Mouse (Mus musculus): Measurements from ENCODE around the gene Cnot1.

Cnot1 gene

DNA sequence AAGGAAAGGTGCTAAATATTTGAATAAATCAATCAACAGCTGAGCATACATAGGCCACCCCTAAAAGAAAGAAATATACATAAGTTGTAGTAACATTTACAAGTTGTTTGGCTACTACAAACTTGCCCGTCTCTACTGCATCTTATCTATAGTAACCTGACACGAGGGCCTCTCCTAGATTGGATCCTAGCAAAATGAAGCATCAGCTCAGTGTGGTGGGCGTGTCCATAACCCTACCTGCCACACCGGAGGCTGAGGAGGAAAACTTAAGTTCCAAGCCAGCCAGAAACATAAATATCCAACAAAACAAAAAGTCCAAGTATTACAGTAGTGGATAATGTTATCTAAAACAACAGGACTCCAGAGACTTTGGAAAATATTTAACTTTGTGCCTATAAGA lies 79.6 kb downstream of the Cnot1 start:
- no peak for DNase-seq (ENCODE audit: low spot score)

DNA sequence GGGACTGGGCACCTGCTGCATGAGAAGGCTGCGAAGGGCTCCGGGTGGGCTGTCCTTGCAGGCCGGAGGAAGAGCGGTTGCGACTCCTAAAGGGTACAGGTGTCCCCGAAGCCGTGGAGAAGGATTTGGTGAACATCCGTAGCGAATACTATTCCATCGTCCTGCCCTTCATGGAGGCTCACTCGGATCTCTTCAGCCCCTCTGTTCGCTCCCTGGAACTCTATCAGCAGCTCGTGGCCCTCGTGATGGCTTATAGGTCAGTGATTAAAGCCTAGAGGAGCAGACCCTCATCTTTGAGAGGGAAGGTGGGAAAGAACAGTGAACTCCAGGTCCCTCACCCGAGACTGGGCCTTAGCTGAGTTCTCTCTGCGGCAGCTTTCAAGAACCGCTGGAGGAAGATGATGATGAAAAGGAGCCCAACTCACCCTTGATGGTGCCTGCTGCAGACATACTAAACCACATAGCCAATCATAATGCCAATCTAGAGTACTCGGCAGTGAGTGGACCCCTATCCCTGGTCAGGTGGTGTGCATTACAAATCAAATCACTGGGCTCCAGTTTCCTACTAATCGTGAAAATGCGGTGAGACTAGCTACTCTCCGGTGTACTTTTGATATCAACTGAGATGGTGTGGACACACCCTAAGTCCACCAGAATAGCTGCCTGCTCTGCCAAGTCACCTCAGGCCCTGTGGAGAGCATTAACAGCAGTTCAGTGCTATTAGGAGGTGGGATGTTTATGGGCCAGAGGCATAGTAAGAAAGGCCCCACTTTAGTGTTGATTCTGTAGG lies 90.5 kb downstream of the Cnot1 start:
- DNase-seq (ENCODE audit: low spot score): no peak

DNA sequence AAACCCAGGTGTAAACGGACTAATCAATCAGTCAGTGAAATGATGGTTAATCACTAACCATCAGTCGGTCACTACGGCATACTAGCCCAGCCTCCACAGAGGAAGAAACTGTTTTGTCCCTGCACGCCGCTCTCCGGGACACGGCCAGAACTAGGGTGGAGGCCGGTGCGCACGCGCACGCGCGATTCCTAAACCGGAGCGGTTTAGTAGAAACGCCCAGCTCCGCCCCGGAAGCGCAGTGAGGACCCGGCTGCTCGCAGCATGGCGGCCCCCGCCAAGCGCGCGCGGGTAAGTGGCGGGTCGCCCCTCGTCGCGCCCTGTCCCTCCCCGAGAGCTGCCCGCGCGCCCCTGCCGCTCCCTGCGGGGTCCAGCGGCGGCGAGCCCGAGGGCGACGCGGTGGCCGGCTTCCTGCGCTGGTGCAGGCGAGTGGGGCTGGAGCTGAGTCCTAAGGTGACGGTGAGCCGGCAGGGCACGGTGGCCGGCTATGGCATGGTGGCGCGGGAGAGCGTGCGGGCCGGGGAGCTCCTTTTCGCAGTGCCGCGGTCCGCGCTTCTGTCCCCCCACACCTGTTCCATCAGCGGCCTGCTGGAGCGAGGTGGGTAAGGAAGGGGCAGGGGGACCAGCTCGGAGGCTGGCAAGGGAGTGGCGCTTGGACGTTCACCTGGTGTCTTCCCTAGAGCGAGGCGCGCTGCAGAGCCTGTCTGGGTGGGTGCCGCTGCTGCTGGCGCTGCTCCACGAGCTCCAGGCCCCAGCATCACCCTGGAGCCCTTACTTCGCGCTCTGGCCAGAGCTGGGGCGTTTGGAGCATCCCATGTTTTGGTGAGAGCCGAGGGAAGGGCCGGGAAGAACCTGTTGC lies 91.4 kb downstream of the Cnot1 start, which contains the start of gene Setd6:
Gene Setd6 (plus strand): TSS at position 206 of the 856 bp plus-strand sequence.
- peak; percentile 56 for DNase-seq (ENCODE audit: low spot score)

DNA sequence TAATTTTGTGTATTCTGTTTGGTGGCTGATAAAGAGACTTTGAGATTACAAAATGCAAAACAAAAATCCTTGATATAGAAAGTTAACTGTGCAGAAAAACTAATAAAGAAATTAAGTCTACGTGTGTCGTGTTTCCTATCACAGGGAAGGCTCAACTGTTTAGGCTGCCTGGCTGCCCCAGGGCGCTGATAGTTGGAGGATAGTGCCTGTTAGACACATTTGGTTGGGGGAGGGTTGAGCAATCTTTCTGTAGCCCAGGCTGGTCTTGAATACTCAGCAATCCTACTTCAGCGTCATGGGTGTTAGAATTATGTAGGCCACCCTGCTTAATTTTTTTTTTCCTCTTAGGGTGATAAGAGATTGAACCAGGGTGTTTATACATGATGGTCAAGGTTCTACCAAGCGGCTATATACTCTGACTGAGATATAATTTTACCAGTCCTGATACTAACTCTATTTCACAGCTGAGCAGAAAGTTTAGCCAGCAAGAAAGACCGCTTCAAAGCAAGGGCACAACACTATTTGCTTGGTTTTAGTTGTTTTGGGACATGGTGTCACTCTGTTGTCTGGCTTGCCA lies 92.3 kb downstream of the Cnot1 start:
- no peak for DNase-seq (ENCODE audit: low spot score)

DNA sequence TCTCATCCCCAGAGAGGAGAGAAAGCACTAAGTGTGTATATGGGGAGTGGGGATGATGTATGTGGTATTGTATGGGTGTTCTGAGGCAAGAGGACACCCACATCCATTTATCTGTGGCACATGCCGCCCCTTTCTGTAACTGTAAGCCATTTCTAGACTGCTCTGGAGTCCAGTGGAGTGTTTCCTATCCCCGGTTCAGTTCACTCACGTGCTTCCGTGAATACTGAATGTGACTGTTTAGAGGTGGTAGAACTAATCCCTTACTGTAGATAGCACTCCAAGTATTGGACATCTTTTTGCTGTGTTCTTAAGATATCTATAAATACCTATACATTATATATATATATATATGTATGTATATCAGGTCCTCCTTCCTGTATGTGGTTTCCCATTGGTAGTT lies 92.9 kb downstream of the Cnot1 start:
- DNase-seq (ENCODE audit: low spot score): no peak

DNA sequence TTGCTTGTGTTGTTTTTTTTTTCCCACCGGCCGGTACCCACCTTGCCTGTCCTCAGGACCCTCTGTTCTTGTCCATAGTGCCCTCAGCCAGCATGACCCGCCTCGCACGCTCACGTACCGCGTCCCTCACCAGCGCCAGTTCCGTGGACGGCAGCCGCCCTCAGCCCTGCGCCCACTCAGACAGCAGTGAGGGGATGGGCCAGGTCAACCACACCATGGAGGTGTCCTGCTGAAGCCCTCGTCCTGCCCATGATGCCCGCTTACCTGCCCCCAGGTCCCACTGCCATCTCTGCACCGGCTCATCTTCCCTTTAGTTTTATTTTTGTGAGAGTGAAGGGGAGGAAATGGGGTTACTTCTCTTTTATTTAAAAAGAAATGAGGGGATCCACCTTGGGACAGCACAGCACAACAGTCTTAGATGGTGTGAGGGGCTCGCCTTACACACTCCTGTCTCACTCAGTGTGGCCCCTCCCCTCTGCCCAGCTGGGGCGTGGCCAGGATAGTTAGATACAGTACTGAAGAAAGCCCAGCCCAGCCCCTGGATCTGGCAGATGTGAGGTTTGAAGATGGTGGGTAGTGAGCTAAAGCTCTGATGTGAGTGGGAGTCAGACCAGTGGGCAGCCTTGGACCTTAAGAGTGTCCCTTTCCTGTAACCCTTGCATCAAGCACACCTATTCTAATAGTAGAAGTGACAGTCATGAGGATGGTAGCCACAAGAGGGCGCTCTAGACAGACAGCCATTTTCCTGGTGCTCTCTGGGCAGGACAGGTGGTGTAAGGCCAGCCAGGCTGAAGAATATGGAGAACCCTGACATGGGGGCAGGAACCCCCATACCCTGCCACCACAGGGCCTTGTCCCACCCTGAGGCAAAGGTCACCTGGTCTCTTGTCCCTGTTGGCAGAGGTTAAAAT lies 93.9 kb downstream of the Cnot1 start:
- no peak for DNase-seq (ENCODE audit: low spot score)

DNA sequence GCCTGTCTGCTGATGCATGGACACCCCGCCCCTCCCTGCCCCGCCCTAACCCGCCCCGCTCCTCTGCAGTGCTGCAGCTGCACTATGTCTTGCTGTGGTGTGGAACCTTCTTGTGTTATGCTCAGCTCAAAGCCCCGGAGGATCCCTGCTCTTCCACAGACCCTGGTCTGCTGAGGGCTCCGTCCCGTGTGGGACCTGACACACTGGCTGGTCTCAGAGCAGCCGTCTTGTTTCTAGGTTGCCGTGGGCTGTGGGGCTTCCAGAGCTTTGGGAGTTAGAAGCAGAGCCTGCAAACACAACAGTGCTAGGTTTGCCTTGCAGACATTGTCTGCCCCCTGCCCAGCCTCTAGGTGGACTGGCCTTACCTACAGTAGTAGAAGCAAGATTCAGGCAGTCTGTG lies 94.9 kb downstream of the Cnot1 start:
- no peak for DNase-seq (ENCODE audit: low spot score)

DNA sequence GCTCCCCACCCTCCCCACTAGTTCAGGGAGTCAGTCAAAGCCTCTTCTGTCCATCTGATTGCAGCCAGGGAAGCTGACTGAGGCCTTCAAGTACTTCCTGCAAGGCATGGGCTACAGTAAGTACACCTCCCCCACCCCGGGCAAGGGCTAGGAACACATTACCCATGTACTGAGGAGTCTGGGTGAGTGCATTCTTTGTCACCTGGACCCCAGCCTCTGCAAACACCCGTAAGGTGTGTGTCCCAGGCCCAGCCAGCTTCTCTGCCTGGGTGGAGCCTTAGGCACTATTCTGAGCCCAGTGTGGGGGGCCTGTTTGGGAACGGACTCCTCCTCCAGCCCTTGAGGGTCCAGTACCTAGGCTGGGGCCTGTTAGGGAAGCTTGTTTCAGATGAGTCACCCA lies 96.2 kb downstream of the Cnot1 start:
- DNase-seq (ENCODE audit: low spot score): no peak

DNA sequence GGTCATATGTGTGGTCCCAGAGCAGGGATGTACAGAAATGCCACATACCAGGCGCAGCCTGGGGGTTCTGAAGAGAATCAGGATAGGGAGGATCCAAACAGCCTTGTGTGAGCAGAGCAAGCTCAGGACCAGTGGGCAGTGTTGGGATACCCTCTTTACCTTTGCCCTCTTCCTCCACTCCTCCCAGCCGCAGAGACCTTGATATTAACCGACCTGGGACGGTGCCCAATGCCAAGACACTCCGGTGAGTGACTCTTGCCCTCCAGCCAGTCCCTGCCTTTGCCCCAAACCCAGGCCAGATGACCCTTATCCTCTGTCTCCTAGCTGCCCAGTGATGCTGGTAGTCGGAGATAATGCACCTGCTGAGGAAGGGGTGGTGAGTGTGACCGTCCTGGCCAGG lies 97.7 kb downstream of the Cnot1 start:
- DNase-seq (ENCODE audit: low spot score): no peak

DNA sequence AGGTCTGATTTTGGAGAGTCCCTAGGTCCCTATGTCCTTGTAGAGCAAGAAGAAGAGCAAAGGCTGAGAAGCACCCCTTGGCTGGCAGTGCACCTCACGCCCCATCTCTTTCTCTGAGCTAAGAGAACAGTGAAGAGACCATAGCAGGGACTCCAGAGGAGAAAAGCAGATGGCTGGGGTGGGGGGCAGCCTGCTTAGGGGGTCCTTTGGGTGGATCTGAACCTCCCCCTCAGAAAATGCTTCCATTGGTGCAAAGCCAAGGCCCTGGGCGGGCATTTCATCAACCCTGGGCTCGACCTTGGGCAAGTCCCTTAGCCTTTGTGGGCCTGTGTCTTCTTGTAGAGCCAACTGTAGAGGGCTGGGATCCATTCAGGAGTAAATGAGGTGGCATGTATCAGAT lies 102.7 kb downstream of the Cnot1 start:
- DNase-seq (ENCODE audit: low spot score): no peak

DNA sequence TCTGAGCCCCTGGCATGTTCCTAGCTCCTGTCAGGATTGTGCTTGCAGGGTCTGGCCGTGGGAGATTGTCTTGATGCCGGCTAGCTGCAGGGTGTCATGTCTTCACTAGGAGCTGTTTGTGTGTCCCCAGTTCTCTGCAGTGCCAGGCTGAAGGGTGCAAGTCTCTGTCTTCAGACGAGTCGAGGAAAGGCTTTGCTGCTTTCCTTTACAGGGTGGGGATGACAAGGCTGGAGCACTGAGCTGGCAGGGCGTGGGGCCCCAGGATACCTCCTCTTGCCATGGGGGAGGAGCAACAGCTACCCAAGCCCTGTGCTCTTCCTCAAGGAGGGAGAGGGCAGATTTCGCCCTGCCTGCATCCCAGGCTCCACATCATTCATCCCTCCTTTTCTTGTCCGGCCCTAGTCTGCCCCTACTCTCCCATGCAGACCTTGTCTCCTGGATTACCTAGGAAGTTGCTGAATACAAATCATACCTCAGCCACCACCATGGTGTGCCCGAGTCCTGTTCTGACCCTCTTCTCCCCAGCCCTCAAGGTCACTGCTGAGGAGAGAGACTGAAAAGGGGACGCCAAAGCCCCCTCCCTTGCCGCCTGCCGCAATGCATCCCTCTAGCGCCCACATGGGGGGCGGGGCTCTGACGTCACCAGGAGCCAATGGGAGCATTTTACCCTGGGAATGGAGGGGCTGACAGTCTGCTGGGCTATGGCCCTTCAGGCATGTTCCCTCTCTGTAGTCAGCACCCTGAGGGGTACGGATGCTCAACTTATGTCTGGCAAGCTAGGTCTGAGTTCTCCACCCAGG lies 103.6 kb downstream of the Cnot1 start:
- no peak for DNase-seq (ENCODE audit: low spot score)

DNA sequence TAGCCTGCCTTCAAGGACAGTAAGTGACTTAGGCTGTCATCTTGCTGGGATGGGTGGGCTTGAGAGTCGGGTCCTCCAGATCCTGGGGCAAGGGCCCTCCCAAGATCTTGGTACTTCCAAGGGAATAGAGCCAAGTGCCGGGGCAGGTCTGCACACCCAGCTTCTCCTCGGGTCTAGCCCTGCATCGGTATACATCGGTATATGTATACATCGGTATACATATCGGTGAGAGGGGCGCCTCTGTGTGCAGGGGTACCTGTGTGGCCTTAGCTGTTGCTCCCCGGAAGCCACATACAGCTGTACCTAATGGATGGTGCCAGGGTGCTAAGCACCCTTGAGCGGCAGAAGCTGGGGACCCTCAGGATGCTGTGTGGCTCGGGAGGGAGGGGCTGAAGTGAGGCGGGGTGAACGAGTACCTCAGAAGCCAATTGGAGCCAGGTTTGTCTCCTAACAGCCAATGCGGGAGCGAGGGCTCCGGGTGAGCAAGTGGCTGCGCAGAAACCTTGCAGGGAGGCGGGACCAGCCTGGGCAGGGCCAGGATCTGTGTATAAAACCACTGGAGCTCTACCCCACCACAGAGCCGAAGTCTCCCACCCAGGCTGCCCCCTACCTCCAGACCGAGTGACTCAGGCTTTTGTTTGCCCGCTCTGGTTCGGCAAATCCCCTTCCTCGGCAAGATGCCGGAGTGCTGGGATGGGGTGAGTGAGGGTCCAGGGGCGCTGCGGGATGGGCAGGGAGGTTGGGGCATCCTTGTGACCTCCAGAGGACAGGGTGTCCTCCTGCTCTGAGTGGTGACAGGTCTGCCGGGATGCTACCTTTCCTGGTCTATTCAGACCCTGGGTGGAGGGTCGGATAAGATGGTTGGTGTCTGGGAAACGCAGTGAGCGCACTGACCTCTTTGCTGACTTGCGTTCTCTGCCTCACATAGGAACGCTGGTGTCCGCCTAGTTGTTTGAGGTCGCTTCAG lies 104.5 kb downstream of the Cnot1 start:
- DNase-seq (ENCODE audit: low spot score): peak; percentile 46

DNA sequence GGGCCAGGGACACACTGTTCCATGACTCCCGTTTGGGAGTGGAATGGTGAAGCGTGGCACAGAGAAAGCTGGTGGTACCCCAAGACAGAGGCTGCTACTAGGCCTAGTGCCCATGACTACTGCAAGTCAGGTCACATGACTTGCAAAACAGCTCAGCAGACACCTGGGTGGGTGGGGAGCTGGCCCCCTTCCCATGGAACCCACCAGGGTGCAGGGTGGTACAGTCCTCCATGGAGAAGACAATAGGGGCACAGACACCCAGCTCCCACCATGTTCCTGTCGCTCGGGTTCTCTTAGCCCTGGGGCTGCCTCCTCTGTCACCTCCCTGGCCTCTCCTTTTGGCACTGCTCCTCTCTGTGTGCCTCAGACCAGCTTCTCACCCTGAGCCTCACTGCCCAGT lies 105.5 kb downstream of the Cnot1 start:
- DNase-seq (ENCODE audit: low spot score): no peak

DNA sequence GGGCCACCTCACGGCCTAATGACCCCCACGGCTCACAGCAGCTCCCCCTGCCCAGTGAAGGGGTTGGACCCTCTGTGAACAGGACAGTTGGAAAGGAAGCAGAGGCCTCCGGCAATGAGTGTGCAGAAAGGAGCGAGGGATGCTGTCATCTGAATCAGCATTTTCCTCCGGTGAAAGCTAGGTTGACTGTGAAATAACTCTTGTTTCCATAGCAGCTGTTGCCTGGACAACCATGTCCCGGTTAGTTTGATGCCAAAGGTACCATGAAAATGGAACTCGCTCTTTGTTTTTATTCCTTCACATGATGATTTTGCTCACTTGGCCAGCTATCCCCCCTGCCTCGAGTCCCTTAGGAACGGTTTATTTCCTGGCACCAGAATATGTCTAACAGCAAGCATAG lies 107.0 kb downstream of the Cnot1 start:
- no peak for DNase-seq (ENCODE audit: low spot score)

DNA sequence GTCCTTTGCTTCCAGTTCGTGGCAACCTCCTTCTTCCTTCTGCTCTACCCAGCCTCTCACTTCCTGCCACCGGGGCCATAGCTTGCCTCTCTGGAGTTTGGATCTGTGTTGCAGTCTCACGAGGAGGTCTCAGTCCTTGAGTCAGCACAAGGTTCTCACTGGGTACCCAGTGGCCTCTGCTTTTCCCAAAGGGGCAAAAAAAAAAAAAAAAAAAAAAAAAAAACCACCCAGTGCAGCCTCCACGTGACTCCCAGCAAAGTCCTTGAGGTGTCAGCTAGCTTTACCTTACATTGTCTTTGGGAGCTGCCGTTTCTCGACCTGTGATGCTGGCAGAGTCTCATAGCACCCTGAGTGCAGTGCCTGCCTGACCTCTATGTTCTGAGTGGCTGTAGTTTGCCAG lies 109.1 kb downstream of the Cnot1 start:
- DNase-seq (ENCODE audit: low spot score): no peak

DNA sequence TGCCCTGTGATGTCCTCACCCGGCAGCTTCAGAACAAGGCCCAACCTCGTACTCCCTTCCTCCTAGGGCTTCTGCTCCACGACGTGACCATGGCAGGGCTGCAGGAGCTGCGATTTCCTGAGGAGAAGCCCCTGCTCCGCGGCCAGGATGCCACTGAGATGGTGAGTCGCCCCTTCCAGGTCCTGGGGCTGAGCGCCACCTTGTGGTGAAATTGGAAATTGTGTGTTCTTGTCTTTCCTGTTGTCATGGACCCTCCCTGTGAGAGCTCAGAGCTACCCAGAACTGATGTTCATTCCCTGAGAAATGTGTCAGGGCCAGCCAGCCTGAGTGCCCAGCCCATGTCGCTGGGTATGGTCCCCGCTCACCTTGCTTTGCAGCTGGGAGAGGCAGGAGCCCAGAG lies 110.1 kb downstream of the Cnot1 start:
- peak; percentile 80 for DNase-seq (ENCODE audit: low spot score)

DNA sequence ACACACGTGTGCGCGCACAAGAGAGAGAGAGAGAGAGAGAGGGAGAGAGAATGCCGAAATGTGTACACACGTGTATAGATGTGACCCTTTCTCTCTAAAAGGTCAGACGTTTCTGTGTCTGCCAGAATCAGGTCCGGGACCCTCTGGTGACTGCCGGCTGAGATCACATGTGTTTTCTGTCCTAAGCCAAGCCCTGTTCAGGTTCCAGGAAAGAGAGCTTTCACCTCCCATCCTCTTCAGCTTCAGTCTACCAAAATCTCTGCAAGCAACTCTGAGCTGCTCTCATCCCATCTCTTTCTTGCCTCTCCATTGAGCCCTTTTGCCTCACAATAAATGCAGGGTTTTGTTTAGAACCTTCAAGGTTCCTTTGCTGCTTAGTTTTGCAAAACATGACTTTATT lies 110.6 kb downstream of the Cnot1 start:
- no peak for DNase-seq (ENCODE audit: low spot score)

DNA sequence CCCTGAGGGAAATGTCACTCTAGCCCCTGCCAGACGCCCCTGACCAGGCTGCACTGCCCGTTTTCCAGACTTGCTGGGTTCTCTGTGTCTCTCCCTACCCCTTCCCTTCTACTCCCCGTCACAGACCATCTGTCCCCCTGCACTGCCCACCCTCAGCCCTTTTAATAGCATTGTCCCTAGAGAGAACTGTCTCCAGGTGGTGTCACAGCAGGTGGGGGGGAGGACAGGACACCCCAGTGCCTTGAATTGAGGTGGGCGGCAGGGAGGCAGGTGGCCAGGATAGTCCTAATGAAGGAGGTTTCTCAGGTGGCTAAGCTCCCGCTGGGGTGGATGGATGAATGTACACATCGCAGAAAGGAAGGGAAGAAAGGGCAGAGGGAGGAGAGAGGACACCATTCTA lies 112.6 kb downstream of the Cnot1 start:
- DNase-seq (ENCODE audit: low spot score): no peak

DNA sequence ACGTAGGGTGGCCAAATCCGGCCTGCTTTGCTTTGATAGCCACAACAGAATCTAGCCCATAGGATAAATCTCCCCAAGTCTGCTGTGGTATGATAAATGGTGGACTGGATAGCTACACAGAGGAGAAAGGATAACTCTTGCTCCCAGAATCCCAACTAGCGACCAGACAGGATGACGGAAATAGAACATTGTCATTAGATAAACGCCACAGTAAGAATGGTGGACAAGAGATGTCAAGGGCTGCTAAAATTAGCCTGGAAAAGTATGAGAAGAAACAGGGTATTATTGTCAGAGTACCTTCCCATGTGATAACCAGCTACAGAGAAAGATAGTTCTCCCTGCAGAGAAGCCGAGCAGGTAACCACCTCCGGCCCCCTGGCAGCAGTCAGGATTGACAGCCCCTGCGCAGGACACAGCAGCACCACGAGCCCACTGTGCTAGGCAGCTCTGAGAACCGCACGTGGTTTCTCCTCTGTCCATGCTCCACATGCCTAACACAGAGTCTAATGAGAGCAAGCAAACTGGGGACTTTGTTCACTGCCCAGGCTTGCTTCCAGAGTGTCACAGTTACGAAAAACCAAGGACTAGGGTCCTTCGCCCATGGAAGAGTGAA lies 116.2 kb downstream of the Cnot1 start:
- no peak for DNase-seq (ENCODE audit: low spot score)
